Mouse (Mus musculus): ENCODE measurements around the gene Spi1.

DNA sequence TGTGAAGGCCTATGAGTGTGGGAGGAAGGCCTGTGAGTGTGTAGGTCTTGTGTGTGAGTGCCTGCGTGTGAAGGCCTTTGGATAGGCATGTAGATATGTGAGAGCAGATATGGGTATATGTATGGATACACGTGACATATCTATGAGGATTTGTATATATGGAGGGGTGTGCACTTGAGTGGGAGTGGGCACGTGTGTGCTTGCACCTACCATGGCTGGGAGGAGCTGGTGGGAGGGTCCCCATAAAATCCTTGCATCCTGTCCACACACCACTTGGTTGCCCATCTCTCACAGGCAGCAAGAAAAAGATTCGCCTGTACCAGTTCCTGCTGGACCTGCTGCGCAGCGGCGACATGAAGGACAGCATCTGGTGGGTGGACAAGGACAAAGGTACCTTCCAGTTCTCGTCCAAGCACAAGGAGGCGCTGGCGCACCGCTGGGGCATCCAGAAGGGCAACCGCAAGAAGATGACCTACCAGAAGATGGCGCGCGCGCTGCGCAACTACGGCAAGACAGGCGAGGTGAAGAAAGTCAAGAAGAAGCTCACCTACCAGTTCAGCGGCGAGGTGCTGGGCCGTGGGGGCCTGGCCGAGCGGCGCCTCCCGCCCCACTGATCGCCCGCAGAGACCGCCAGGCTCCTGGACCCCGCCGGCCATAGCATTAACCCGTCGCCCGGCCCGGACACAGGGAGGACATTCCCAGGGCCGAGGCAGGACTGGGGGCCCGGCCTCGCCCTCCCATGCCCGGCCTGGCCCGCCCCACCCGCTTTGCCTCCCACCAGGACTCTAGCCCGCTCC lies 32.8 kb downstream of the Spi1 start:
- peak; percentile 100 for TF ChIP-seq CTCF (IDR thresholded peaks at IDR 0.05; ENCODE audit: borderline replicate concordance, insufficient read depth, low read depth, low read length)
- no peak for TF ChIP-seq POLR2A (IDR thresholded peaks at IDR 0.05; ENCODE audit: borderline replicate concordance, insufficient read depth, low read length)
